Mouse (Mus musculus) spleen, postnatal 14 days (tissue): ENCODE measurements around the gene Lrp5.

ENCODE experiments used
- DNase-seq, 2 experiments: peaks; one replicate each; pipeline ENCODE4 v3.0.0; 2021 to 2022; ENCODE audit warnings: low spot score in 2 of 2

Gene Lrp5

DNA sequence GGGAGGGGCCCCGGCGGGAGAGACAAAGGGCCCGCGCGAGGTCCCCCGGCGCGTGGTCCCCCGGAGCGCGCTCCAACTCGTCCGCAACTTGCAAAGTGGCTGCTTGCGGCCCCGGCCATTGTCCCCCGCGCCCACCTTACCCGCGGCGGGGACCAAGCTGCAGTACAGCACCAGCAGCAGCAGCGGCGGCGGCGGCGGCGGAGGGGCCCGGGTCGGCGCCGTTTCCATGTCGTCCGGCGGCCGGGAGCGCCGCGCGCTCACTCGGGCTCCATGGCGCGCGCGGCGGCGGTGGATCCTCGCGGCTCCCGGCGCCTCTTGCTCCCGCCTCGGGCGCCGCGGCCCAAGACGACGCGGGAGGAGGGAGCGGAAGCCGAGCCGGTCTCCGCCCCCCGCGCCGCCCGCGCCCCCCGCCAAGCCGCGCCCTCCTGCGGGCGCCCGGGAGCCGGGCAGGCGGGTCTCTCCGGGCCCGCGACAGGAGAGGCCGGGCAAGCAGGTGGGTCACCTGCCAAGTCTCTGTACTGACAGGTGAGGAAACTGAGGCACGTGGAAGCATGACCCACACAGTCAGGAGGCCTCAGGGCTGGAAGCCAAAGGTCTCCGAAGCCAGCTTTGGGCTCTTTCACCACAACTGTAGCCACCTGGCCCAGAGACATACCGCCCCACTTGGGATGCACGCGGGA, at the start of gene Lrp5:
Gene Lrp5 (minus strand): TSS at position 350 of the 680 bp plus-strand sequence.
- DNase-seq, result no peak

DNA sequence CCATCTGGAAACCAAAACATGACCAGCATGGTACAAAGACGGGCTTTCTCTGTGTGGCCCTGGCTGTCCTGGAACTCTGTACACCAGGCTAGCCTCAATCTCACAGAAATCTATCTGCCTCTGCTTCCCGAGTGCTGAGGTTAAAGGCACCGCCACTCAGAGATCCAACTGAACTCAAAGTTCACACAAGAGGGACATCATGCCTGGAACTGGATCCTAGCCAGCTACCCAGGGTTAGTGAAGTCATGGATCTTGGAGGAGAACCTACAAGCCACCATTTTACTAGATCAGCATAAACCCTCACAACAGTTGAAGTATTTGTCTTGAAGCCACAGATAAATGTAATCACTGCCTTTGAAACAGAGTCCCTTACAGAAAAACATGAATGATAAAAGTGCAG, 49.6 kb upstream of the Lrp5 start:
- DNase-seq, result no peak

DNA sequence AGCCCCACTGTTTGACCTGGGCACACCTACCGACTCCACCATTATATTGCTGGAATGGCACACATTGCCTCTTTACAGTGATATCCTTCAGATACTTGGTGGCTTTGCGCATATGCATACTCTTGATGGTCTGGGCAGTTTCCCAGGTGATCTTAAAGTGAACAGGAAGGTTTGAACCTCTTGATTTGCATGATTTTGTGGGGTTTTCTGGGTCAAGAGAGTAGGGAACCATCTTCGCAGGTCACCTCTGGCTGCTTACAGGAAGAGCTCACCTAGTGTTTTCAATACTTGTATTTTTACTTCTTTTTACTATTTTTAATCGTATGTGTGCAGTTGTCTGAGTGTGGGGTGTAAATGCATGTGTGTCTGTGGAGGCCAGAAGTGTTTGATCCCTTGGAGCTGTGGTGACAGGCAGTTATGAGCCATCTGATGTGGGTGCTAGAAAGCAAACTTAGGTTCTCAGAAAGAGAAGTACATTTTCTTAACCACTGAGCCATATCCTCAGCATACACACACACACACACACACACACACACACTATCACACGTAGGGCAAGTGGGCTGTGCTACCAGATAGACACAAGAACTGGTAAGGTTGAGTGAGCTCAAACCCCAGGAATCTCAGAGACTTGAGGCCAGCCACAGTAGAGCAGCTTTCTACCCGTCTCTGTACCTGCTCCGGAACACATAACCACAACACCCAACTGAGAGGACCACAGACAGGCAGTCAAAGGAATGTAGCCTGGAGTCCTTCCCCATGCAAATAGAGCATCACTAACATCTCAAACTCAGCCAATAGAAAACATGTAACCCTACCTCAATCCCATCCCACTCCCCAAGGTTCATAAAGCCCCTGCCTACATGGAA, 44.6 kb upstream of the Lrp5 start:
- no peak for DNase-seq

DNA sequence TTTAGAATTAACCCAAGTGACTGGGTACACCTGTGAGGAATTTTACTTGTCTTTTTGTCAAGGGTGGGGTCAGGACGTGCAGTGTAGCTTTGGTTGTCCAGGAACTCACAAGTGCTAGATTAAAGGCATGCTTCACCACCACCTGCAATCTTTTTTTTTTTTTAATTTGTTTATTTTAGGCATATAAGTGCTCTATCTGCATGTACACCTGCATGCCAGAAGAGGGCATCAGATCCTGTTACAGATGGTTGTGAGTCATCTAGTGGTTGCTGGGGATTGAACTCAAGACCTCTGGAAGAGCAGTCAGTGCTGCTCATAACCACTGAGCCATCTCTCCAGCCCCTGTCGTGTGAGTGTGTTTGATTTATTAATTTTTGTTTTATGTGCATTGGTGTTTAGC, 42.5 kb upstream of the Lrp5 start:
- no peak for DNase-seq

DNA sequence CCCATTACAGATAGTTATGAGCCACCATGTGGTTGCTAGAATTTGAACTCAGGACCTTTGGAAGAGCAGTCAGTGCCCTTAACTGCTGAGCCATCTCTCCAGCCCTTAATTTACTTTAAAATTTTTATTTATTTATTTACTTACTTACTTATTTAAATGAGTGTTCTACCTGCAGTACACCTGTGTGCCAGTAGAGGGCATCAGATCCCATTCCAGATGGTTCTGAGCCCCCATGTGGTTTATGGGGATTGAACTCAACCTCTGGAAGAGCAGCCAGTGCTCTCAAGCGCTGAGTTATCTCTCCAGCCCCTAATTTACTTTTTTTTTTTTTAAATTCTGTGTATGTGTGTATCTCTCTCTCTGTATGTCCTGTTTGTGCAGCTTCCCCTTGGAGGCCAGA, 38.4 kb upstream of the Lrp5 start:
- DNase-seq, result peak; percentile 28 to 57

DNA sequence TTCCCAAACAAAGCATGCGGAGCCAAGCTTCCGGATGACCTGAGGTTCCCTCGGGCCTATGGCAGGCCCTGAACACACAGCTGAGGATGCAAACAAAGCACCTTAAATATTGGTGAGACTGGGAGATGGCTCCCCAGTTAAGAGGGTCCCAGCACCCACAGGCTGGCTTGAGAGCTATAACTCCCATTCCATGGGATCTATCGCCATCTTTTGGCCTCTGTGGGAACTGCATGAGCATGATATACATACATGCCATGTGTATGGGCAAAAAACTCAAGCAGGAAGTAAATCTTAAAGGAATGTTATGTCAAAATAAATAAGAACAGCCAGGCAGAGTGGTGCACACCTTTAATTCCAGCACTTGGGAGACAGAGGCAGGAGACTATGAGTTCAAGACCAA, 37.5 kb upstream of the Lrp5 start:
- DNase-seq, result peak in 1 of 2 experiments; percentile 57

DNA sequence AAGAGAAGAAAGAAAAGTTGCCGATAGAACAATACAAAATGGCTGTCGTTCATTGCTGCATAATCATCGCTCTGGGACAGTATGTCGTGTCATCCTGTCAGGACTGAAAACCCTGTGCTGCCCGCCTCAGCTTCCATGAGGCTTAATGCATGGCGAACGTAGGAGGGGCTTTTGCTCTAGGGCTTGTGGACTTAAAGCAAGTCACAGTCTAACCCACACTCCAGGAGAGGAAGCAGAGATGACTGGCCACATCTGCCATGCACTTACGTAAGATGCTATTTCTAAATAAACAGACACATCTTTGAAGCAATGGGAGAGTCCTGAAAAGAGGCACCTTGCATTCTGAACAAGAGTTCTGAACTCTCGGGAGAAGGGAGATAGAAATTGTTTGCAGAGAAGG, 36.8 kb upstream of the Lrp5 start:
- DNase-seq, result no peak

DNA sequence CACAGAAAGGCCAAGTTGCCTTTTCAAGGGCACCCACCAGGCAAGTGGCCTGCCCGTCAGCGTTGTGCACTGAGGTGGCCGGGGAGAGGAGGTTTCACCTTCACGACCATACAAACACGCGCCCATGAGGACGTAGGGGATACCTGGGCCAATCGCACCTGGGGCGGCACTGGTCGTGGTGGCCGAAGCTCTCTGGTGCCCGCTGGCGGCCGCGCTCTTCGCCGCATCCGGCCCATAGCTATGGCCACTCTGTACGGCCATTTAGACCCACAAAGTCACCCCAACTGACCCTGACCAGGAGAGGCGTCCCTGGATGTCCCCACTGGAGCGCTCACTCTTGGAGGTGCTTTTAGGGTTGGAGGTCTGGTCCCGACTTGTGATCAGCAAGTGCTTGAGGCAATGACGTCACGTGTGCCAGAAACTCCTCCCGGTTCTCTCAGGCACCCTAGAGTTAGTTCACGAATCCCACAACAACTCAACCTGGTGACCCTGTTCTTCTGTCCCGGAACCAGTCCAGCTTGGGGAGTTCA, 33.1 kb upstream of the Lrp5 start:
- peak; percentile 19 to 38 for DNase-seq

DNA sequence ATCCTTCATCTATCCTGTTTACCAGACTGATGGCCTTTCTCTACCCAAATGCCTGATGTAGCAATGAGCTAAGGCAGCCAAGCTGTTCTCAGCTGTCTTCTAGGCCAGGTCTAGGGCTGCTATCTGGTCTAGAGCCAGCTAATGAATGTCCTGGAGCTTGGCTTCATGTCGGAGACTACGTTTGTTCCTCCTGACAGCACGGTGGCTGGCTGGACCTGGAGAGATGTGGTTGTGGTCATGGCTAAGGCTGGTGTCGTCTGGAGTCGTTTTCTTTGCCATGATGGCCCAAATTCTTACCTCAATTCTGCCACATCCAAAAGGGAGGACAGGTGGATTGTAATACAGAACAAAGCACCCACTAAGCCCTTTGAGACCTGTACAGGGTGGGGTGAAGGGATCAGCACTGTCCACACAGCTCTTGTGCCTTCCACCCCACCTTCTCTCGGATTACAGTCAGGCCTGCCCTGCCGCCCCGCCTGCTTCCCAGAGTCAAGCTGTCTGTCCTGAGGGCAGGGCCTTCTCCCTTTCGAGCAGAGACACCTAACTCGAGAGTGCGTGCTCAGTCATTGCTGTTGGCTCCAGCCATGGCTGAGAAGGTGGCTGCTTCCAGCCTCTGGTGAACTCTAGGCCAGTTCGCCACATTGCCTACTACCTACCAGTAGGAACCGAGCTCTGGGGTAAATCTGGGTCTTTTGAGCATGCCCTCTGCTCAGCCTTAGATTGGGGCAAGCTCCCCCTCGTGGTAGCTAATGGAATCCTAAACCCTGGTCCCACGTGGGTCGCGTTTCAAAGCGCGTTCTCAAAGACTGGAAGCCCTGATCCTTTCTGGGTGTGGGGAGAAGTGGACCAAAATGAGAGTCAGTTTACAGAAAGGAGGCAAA, 32.4 kb upstream of the Lrp5 start:
- DNase-seq, result peak; percentile 32 to 64

DNA sequence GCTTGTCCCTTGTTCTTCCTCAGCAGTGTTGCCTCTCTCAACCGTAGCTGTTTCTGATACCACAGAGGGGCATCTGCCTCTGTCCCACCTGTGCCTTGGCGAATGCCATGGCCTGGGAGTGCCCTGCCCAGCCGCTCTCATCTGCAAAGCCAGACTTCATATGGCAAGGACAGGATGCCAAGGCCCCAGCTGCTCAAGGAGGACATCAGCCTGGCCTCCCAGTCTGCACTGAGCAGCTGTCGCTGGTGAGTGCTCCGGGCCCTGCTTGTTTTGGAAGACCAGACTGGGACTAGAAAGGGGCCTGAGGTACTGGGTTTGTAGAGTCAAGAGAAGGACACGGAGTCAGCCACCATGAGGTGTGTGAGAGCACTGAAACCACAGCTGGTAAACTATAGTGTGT, 28.0 kb upstream of the Lrp5 start:
- no peak for DNase-seq

DNA sequence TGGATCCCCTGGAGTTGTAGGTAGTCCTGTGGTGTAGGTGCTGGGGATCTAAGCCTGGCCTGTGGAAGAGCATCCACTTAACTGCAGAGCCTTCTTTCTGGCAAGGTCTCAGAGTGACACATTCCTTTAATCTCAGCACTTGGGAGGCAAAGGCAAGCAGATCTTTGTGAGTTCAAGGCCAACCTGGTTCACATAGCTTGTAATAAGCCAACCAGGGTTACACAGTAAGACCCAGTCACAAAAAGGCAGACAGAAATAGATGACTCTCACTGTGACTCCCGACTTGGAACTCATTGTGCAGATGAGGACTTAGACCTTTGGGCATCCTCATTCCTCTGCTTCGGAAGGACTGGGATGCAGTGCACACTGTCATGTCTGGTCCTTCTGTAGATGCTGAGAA, 24.1 kb upstream of the Lrp5 start:
- DNase-seq, result no peak

DNA sequence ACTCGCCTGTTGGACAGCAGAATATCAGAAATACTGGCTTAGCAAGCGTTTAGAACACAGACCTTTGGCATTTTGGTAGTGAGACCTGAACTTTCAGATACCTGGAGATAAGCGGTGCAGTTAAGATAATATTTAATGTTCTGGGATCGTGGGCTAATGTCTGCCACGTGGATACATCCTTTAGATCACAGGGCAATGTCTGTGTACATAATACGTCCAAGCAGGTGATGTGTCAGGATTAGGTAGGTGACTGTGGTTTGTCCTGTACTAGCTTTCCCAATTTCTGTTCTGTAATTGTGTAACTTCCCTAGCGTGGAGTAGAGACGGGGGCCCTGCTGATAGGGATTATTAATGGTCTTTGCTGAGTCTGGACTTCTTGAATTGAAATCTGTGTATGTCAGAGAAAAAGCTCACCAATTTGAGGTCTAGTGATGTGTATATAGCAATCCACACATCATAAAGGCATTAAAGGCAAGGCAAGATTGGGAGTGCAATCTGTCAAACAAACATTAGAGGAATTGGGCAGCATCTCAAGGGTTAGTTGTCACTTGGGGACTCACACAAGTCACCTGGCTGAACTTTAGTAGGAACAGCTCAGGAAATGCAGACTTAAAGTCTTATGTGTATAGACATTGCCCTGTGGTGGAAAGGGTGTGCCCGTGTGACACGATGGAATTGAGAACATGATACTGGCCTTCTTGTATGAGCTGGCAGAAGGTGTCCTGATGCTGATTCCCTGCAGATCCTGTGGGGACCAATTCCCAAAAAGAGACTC, 22.8 kb upstream of the Lrp5 start:
- no peak for DNase-seq

DNA sequence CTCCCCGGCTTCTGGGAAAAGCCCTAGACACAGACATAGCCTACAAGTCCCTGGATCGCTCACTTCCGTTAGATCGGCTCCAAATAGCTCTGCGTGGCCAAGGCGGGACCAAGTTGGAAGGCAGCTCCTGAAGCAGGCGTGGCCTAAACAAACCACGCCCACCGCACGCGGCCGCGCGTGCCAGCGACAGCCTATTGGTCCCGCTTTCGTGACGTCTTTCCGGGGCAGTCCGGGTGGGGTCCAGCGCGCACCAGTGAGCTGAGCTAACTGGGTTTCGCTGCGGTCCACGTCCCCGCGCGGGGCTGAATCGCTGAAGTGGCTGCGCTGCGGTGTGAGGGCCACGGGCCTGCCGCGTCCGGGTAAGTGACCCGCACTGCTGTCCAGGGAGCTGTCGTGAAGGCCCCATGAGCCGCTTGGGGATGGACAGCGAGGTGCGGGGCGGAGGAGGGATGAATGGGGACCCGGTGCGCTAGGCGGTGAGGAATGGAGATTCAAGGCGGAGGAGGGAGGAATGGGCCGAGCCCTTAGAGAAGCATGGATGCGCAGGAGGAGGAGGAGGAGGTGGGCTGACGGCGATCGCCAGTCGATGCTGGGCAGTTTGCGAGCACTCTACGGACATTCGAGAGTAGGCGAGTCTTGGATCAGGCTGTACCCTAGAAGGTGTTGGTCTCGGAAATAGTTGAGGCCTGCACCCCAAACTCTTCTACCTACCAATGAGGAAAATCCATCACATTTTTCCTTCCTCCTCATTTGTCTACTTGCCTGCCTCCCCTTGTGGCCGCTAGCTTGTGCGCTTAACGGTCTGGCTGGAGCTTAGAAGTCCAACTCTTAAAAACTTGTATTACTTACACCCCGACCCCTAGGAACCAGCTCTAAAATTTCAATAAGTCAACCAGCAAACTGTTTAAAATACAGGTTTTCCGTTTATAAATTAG, 22.0 kb upstream of the Lrp5 start, which contains the start of gene 1810055G02Rik:
Gene 1810055G02Rik (plus strand): TSS at position 216 of the 935 bp plus-strand sequence.
- DNase-seq, result peak; percentile 91 to 95

DNA sequence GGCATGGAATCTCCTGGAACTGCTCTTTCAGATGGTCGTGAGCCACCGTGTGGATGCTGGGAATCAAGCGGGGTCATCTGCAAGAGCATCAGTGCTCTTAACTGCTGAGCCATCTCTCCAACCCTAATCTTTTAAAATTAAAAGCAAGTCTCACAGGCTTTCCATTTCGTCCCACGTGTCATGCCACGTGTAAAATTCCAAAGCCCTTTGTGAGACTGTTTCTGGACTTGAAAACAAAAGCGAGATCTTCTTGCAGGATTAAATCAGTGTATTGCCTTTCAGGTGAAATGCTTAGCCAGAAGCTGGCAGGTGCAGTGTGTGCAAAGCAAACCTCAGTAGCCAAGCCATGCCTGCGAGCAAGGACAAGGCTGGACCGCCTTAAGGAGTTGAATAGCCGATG, 21.2 kb upstream of the Lrp5 start:
- no peak for DNase-seq

DNA sequence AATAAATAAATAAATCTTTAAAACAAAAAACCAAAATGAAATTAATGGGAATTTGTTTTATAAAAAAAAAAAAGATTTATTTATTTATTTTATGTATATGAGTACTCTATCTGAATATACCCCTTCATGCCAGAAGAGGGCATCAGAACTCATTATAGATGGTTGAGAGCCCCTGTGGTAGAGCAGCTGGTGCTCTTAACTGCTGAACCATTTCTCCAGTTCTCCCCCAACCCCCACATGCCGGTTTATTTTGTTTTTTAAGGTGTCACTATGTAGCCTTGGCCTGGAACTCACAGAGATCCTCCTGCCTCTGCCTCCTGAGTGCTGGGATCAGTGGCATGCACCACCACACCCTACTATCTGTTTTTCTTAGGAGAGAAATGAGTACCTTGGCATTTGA, 19.9 kb upstream of the Lrp5 start:
- no peak for DNase-seq

DNA sequence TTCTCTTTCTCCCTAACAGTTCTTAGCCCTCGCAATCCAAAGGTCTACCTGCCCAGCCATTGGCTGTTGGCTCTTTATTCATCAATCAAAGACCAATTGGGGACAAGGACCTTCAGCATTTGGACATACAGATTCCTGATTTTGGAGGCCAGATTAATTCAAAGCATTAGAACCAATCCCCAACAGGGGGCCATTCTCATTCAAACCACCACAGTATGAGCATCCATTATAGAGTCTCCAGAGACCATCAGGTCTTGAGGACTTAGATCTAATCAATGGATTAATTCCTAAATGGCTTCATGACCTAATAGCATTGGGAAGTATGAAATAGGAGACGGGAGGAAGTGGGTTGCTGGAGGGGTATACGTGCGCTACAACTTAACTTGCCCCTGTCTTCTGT, 16.1 kb upstream of the Lrp5 start:
- DNase-seq, result no peak

DNA sequence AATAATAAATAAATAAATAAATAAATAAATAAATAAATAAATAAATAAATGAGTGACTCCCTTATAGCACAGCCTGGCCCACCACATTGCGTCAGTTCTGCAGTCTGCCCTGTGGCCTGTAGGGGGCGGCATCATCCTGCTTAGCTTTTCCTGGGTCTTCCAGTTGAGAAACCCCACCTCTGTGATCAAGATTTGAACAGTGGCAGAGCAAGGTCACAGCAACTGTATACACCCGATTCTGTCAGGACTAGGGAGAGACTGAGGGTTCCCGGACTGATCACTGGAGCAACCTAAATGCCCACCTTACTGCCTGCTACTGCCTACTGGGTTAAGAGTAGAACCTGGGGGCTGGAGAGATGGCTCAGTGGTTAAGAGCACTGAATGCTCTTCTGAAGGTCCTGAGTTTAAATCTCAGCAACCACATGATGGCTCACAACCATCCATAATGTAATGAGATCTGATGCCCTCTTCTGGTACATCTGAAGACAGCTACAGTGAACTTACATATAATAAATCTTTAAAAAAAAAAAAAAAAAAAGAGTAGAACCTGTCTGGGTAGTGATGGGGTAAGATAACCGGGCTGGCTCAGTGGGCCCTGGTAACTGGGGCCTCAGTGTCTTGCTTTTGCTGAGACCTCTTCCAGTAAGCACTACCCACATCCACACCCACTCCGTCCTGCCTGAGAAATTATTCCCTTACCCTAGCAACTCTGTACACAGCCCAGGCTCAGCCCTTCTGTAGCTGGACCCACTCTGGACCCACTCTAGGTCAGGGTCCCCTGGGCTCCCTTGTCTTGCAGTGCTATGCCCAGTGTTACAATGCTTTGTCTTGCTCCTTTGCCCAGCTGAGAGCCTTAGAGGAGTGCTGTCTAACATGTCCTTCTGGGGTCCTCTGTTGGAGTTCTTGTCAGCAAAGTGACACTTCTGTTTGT, 13.4 kb upstream of the Lrp5 start:
- DNase-seq, result peak; percentile 56 to 71

DNA sequence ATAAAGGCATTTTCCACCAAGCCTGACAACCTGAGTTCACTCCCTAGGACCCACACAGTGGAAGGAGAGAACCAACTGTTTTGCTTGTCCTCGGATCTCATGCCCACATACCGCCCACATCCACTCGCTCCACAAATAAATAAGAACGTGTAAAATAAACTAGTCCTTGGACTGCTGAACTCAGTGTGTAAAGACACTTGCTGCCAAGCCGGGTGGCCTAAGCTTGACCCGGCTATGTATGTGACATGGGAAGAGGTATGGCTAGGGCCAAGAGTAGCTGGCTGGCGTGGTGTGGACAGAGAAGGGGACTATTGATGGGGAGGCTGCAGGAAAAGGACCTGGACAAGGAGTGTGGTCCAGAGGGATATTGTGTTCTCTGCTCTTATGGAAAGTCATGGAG, 11.7 kb upstream of the Lrp5 start:
- no peak for DNase-seq

DNA sequence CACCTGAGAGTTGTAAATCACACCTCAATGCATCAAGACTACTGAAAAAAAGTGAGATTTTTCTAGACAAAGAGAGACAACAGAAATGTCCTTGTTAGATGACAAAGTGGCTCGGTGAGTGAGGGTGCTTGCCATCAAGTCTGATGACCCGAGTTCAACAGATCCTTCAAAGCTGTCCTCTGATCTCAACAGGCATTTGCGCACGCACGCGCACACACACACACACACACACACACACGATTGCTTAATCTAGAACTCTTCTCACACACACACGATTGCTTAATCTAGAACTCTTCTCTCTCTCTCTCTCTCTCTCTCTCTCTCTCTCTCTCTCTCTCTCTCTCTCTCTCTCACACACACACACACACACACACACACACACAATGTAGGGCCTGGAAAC, 9.6 kb upstream of the Lrp5 start:
- no peak for DNase-seq
